10 mouse cellular contexts compared by ENCODE assay signal in genomic region chr3:103789096-103789495, GRCm38 (mm10). TPM values are rescaled to one million over a fixed set of nuclear protein-coding genes. Genes with fewer than 3 reads are reported as not detected.
DNase-seq lines count a peak whose midpoint lies in the region; ATAC-seq and TF ChIP-seq lines count a peak whose summit lies in the region.
"Had no signal": no experiment of that assay in that cellular context is flagged by ENCODE, and none has a peak within 500 bp of the region (broad histone marks: within the 10 kb centered on the region; RNA-seq: fewer than 3 reads in every experiment).

No protein-coding gene starts in this region.

- H3K4me2 ChIP-seq in heart, embryonic 12.5 days = peak overlapping the region; percentile 56
- H3K4me2 ChIP-seq in liver, embryonic 11.5 days = peak overlapping the region; percentile 88
- H3K4me2 ChIP-seq in stomach, embryonic 16.5 days (ENCODE audit: low read depth, low read length) = peak overlapping the region; percentile 89

- no peak for TF ChIP-seq POLR2A in spleen, adult 2 months (IDR thresholded peaks at IDR 0.05; ENCODE audit: low read depth, low read length)

- ATAC-seq in heart, embryonic 12.5 days (ENCODE audit: insufficient number of reproducible peaks, low FRiP score) = no peak
- no peak for ATAC-seq in liver, embryonic 11.5 days (replicated peaks; ENCODE audit: low FRiP score)
- no peak for ATAC-seq in stomach, embryonic 16.5 days (ENCODE audit: insufficient read depth, low FRiP score)

- H3K4me1 ChIP-seq in heart, embryonic 12.5 days (replicated peaks) = peaks cover 18% of the 10 kb centered on the region
- peaks cover 28% of the 10 kb centered on the region for H3K4me1 ChIP-seq in spleen, adult 2 months (ENCODE audit: control insufficient read depth, insufficient read depth, insufficient read length)
- H3K4me1 ChIP-seq in liver, embryonic 11.5 days (replicated peaks; ENCODE audit: control insufficient read depth, insufficient read depth, low read length) = peaks cover 24% of the 10 kb centered on the region
- peaks cover 15% of the 10 kb centered on the region for H3K4me1 ChIP-seq in stomach, embryonic 16.5 days (ENCODE audit: control insufficient read depth, insufficient read depth, low read length)

- DNase-seq in heart, postnatal 25 days (ENCODE audit: low spot score) = no peak
- DNase-seq in spleen, adult 2 months (ENCODE audit: low read depth in 1 of 2, low spot score in 2 of 2) = no peak
- no peak for DNase-seq in spleen, adult 12 weeks (ENCODE audit: low spot score)
- DNase-seq in liver, embryonic 11.5 days (ENCODE audit: low spot score) = no peak
- no peak for DNase-seq in yolk sac, embryonic 10.5 days (ENCODE audit: low spot score)
- DNase-seq in urinary bladder, postnatal 4 days (ENCODE audit: low spot score in 2 of 2) = no peak
- DNase-seq: thymus, postnatal 14 days had no signal

- H3K27me3 ChIP-seq in heart, embryonic 12.5 days (replicated peaks) = 0 out of 2 replicates have a peak, but pooled peaks cover 4% of the 10 kb centered on the region
- H3K27me3 ChIP-seq in spleen, adult 2 months (ENCODE audit: control insufficient read depth, insufficient read depth, low read length) = no peaks in the 10 kb centered on the region
- H3K27me3 ChIP-seq in liver, embryonic 11.5 days (replicated peaks; ENCODE audit: control insufficient read depth, insufficient read depth, low read length) = no peaks in the 10 kb centered on the region
- H3K27me3 ChIP-seq in stomach, embryonic 16.5 days (ENCODE audit: control insufficient read depth, insufficient read depth, low read length) = no peaks in the 10 kb centered on the region

- no peak overlapping the region for H3K27ac ChIP-seq in heart, embryonic 12.5 days (ENCODE audit: poor library complexity, severe bottlenecking)
- H3K27ac ChIP-seq in spleen, adult 2 months (ENCODE audit: insufficient read depth, low read length) = peak overlapping the region; percentile 71
- no peak overlapping the region for H3K27ac ChIP-seq in liver, embryonic 11.5 days (ENCODE audit: low read depth, low read length)
- H3K27ac ChIP-seq in stomach, embryonic 16.5 days (ENCODE audit: low read length) = no peak overlapping the region

- H3K36me3 ChIP-seq in heart, embryonic 12.5 days = no peaks in the 10 kb centered on the region
- H3K36me3 ChIP-seq in spleen, adult 2 months (ENCODE audit: control insufficient read depth, insufficient read depth, low read length) = no peaks in the 10 kb centered on the region; the same call in 1 of the 2 replicates
- H3K36me3 ChIP-seq in liver, embryonic 11.5 days (ENCODE audit: control insufficient read depth, insufficient read depth, low read length) = no peaks in the 10 kb centered on the region
- H3K36me3 ChIP-seq in stomach, embryonic 16.5 days (ENCODE audit: control insufficient read depth, insufficient read depth, low read length) = no peaks in the 10 kb centered on the region

- intact Hi-C loops in heart, postnatal 25 days (cut with DNase I) = no loop called here

- H3K9me3 ChIP-seq in heart, embryonic 12.5 days (replicated peaks) = no peaks in the 10 kb centered on the region
- H3K9me3 ChIP-seq in liver, embryonic 11.5 days (ENCODE audit: control insufficient read depth, low read length) = no peaks in the 10 kb centered on the region
- no peaks in the 10 kb centered on the region for H3K9me3 ChIP-seq in stomach, embryonic 16.5 days (replicated peaks; ENCODE audit: control insufficient read depth, low read length)

- 0 out of 2 replicates have a peak overlapping the region, but pooled peaks have one; percentile 42 for H3K9ac ChIP-seq in heart, embryonic 12.5 days
- no peak overlapping the region for H3K9ac ChIP-seq in liver, embryonic 11.5 days (ENCODE audit: low read depth, low read length)
- no peak overlapping the region for H3K9ac ChIP-seq in stomach, embryonic 16.5 days (ENCODE audit: low read length)

- peak overlapping the region; percentile 31 for H3K4me3 ChIP-seq in heart, embryonic 12.5 days
- H3K4me3 ChIP-seq in spleen, adult 2 months (ENCODE audit: extremely low read depth, insufficient read depth, insufficient read length) = peak overlapping the region; percentile 31; the same call in 1 of the 2 replicates
- peak overlapping the region; percentile 68 for H3K4me3 ChIP-seq in liver, embryonic 11.5 days (ENCODE audit: low read depth, low read length)
- peak overlapping the region; percentile 95 for H3K4me3 ChIP-seq in stomach, embryonic 16.5 days (replicated peaks; ENCODE audit: low read length)

- TF ChIP-seq CTCF in spleen, adult 2 months (IDR thresholded peaks at IDR 0.05; ENCODE audit: extremely low read depth, insufficient read depth, insufficient read length, insufficient replicate concordance) = no peak

- 79% methylated on average over 7 of the region's 7 CpGs for WGBS in heart, embryonic 12.5 days
- WGBS in spleen, adult 2 months = 54% methylated on average over 7 of the region's 7 CpGs
- WGBS in liver, embryonic 11.5 days = 76% methylated on average over 7 of the region's 7 CpGs
- 76% methylated on average over 7 of the region's 7 CpGs for WGBS in stomach, embryonic 16.5 days

RNA-seq across cellular contexts. Expression of gene Hipk1, which starts 2.3 kb away (rescaled TPM):
- polyA plus RNA-seq in heart, embryonic 12.5 days (2016; fragmentation: Nextera tagmentation; extraction: Ambion mirVana) = 13.5 and 14.9 TPM in 2 replicates
- total RNA-seq in heart, postnatal 25 days (2021) = 100 to 1,000 TPM in 1 of 2 experiments, 10 to 100 TPM in 1; 90.0 to 101 TPM
- polyA plus RNA-seq in spleen, adult 2 months (2012; rRNA removed) = 72.4 and 84.4 TPM in 2 replicates
- polyA plus RNA-seq in liver, embryonic 11.5 days (2014; fragmentation: Nextera tagmentation; extraction: Ambion mirVana) = 15.5 and 15.7 TPM in 2 replicates
- 10.9 and 11.3 TPM in 2 replicates for polyA plus RNA-seq in stomach, embryonic 16.5 days (2015; fragmentation: Nextera tagmentation; extraction: Ambion mirVana)

RNA-seq across cellular contexts. Expression of gene Dclre1b, which starts 20.1 kb away (rescaled TPM):
- 18.1 and 19.8 TPM in 2 replicates for polyA plus RNA-seq in heart, embryonic 12.5 days (2016; fragmentation: Nextera tagmentation; extraction: Ambion mirVana)
- 1 to 10 TPM; 7.3 to 8.6 TPM for total RNA-seq in heart, postnatal 25 days (2021)
- polyA plus RNA-seq in spleen, adult 2 months (2012; rRNA removed) = 16.2 and 18.8 TPM in 2 replicates
- polyA plus RNA-seq in liver, embryonic 11.5 days (2014; fragmentation: Nextera tagmentation; extraction: Ambion mirVana) = 35.1 and 36.8 TPM in 2 replicates
- 17.6 and 20.0 TPM in 2 replicates for polyA plus RNA-seq in stomach, embryonic 16.5 days (2015; fragmentation: Nextera tagmentation; extraction: Ambion mirVana)

RNA-seq across cellular contexts. Expression of gene Ap4b1, which starts 20.2 kb away (rescaled TPM):
- 16.2 and 16.5 TPM in 2 replicates for polyA plus RNA-seq in heart, embryonic 12.5 days (2016; fragmentation: Nextera tagmentation; extraction: Ambion mirVana)
- 10 to 100 TPM; 11.7 to 14.9 TPM for total RNA-seq in heart, postnatal 25 days (2021)
- 14.5 and 14.7 TPM in 2 replicates for polyA plus RNA-seq in spleen, adult 2 months (2012; rRNA removed)
- polyA plus RNA-seq in liver, embryonic 11.5 days (2014; fragmentation: Nextera tagmentation; extraction: Ambion mirVana) = 20.8 and 23.9 TPM in 2 replicates
- polyA plus RNA-seq in stomach, embryonic 16.5 days (2015; fragmentation: Nextera tagmentation; extraction: Ambion mirVana) = 20.1 and 22.0 TPM in 2 replicates

RNA-seq across cellular contexts. Expression of gene Gm43064, which starts 20.3 kb away (rescaled TPM):
- 0.12 and 0.27 TPM in 2 replicates for polyA plus RNA-seq in heart, embryonic 12.5 days (2016; fragmentation: Nextera tagmentation; extraction: Ambion mirVana)
- total RNA-seq in heart, postnatal 25 days (2021) = not detected
- 0.40 and 0.66 TPM in 2 replicates for polyA plus RNA-seq in spleen, adult 2 months (2012; rRNA removed)
- polyA plus RNA-seq in liver, embryonic 11.5 days (2014; fragmentation: Nextera tagmentation; extraction: Ambion mirVana) = 0.75 TPM in 1 of 2 replicates, not detected in the other
- 1.1 TPM in 1 of 2 replicates, not detected in the other for polyA plus RNA-seq in stomach, embryonic 16.5 days (2015; fragmentation: Nextera tagmentation; extraction: Ambion mirVana)

RNA-seq across cellular contexts. Expression of gene Bcl2l15, which starts 43.3 kb away (rescaled TPM):
- polyA plus RNA-seq in heart, embryonic 12.5 days (2016; fragmentation: Nextera tagmentation; extraction: Ambion mirVana) = 0.10 and 0.32 TPM in 2 replicates
- not detected for total RNA-seq in heart, postnatal 25 days (2021)
- polyA plus RNA-seq in spleen, adult 2 months (2012; rRNA removed) = 0.13 and 0.18 TPM in 2 replicates
- 0.63 and 1.2 TPM in 2 replicates for polyA plus RNA-seq in liver, embryonic 11.5 days (2014; fragmentation: Nextera tagmentation; extraction: Ambion mirVana)
- 0.70 and 1.3 TPM in 2 replicates for polyA plus RNA-seq in stomach, embryonic 16.5 days (2015; fragmentation: Nextera tagmentation; extraction: Ambion mirVana)
- total RNA-seq: granulocyte monocyte progenitor cell, adult 5-6 weeks had no signal

Comparison
In these comparisons a context has a peak if more than half of its experiments do, and no peak if none do; other contexts are left out.
1. H3K4me3 ChIP-seq: peak in every context shown above with its lines; median percentile 95 in stomach, embryonic 16.5 days; 68 in liver, embryonic 11.5 days; 31 in heart, embryonic 12.5 days; 31 in spleen, adult 2 months.